Mouse (Mus musculus) urinary bladder, adult 18-20 months (tissue): Measurements from ENCODE around the gene Gm39566.

Experiments used
- DNase-seq, 2 experiments: peaks; one replicate each; pipeline ENCODE4 v3.0.0; 2022; ENCODE audit warnings: low spot score in 2 of 2, mixed read lengths in 2 of 2

Gene Gm39566

GRCm38 (mm10) chr11:69761868-69762267, 53.2 kb downstream of the Gm39566 start, which contains the start of gene Slc35g3:
Gene Slc35g3, minus strand, starts transcription at chr11:69761968.
- no peak for DNase-seq
